Mouse (Mus musculus) A20 (cell line): ENCODE results near the gene Nat9.

Experiments
- DNase-seq: peaks from one replicate; pipeline ENCODE4 v3.0.0-alpha.2; 2011; ENCODE audit warnings: low read depth, low spot score

Nat9 gene

DNA sequence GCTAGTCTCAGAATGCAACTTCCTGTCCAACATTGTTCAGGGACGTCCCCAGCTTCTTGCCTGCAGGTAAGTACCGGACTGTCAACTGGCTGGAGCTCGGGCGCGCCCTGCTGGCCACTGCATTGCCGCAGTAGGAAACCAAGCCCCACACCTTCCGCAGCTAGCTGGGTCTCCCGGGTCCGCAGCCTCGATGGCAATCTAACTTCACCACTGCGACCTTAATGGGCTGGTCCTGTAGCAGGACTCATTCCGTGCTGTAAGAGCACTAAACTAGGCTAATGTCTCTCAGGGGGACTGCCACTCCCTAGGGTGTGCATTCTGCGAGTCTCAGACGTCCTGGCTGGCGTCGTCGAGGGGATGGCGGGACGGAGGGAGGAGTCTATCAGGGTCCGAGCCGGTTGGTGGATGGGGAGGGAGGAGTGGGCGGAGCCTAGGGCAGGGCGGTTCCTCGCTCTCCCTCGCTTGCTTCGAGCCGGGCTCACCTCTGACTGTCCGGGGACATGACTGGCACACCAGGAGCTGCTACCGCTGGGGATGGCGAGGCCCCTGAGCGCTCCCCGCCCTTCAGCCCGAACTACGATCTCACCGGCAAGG, 33.9 kb downstream of the Nat9 start:
- peak; percentile 95 for DNase-seq

GRCm38 (mm10) chr11:115153088-115153487, 34.6 kb downstream of the Nat9 start:
- no peak for DNase-seq

DNA sequence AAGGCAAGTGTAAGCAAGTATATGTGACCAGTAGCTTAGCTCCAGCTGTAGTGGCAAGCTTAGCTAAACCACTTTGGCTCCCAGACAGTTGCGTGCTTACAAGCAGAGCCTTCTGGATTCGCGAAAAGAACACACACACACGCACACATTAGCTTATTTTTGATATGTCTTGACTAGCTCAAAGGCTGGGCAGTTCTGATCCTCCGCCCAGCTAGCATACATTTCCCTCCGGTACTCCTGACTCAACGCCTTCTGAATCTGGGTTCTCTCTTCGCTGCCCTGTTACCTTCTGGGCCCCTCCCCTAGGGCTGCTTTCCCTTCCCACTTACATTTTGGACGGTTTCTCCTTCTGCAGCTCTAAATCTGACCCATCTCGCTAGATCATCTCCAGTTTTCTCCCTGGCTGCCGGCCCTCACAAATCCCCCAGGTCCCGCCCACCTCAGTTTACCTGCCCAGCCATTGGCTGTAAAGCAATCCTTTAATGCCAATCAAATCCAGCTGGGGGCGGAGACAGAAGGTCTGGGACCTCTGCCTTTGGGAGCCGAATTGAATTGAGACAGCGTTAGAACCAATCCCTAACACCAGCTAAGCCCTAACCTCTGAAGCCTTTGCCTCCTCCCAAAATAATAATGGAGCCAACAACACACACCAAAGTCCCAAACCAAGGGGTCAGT, 35.8 kb downstream of the Nat9 start:
- DNase-seq, result peak; percentile 60

DNA sequence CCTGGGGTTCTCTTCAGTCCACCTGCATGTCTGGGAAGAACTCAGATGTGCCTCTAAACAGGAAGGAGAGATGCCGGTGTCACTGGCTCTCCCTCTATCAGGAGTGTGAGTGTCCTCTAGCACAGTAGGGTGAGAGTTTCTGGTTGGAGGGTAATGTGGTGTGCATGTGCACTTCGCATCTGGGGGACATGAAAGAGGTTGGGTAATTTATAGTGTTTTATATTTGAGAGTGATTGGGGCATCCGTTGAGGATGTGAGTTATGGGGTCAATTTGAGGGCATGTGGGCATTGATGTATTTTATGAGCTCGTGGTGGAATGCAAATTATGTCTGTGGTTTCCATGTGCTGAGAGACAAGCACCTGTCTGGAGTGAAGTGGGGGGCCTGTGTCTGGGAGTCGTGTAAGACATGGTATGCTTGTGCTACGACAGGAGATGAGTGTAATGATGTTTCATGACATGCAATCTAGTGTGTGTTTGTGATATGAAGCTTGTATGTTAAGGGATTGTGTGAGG, 36.9 kb downstream of the Nat9 start:
- peak; percentile 85 for DNase-seq

DNA sequence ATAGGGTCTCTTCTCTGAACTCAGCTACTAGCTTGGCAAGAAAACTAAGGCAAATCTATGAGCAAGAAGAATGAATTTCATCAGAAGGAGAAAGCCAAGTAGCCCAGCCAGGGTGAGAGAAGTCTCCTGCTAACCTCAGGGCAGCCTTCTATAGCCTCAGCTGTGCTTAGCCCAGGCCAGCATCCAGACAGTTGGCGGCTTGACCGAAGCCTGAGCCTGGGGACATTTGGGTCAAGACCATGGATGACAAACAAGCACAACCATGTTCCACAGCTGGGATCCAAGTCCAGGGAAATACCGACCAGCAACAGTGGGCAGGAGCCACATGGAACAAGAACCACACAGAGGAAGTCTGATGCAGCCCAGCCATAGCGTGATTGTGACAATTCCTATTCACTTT, 39.8 kb downstream of the Nat9 start:
- DNase-seq, result no peak

DNA sequence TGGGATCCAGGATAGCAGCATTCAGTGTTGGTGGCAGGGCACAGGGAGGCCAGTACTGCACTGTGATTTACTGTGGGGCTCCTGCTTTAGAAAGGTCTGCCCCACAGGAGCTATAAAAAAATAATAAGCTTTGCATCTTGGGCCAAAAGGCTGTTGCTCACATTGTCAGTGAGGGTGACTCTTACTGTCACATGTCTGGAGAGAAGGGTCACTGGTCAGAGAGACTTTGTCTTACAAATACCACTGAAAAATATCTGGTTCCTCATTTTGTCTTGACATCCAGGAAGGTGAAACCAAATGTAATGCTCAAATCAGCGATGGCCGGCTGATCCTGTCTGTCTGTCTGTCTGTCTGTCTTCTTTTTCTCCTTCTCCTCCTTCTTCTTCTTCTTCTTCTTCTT, 45.7 kb downstream of the Nat9 start:
- DNase-seq, result peak; percentile 66

GRCm38 (mm10) chr11:115138597-115139262, 48.9 kb downstream of the Nat9 start:
- peak; percentile 61 for DNase-seq

GRCm38 (mm10) chr11:115133800-115134199, 53.9 kb downstream of the Nat9 start, which contains the start of gene Cd300lf:
Gene Cd300lf, minus strand, starts transcription at chr11:115133992.
- peak; percentile 78 for DNase-seq
